Mouse (Mus musculus) left cerebral cortex, adult 2 months (tissue): ENCODE measurements around the gene Nbr1. TPM values are rescaled to one million over a fixed set of nuclear protein-coding genes. Genes with fewer than 3 reads are reported as not detected.
"Not testable (repeated sequence)": the region's sequence is repeated elsewhere in the genome, so short reads cannot be mapped to it uniquely, and the experiment has no call there.

Experiments
- DNase-seq, 2 experiments: peaks; one replicate each; pipeline ENCODE4 v3.0.0; 2021 to 2022; ENCODE audit warnings: low spot score in 2 of 2, mixed read lengths in 1 of 2; ENCODE audit errors: extremely low spot score in 1 of 2
- H3K27ac ChIP-seq: fragments of 200-600 bp; 2 replicates; pipeline ENCODE4 v1.8.1; 2022
- H3K4me3 ChIP-seq: fragments of 200-600 bp; 2 replicates; pipeline ENCODE4 v1.8.1; 2022
- CTCF ChIP-seq: fragments of 200-600 bp; IDR thresholded peaks from 2 replicates; pipeline ENCODE4 v1.8.1; 2022; ENCODE audit warnings: antibody characterized with exemption, mild to moderate bottlenecking, moderate library complexity
- intact Hi-C: fragments of 180-260 bp; cut with DNase I; formaldehyde crosslinking; loops from one replicate; pipeline ENCODE4 v1.15.1; 2025
- total RNA-seq, 2 experiments: library from RNA; stranded (reverse); gene quantifications; 2 replicates each; pipeline ENCODE4 v1.2.3; 2021

The Nbr1 gene
- total RNA-seq, 2 experiments from 2014 or later, result 136 to 137 TPM

- DNase-seq, result no peak
- no peak for TF ChIP-seq CTCF
- intact Hi-C loops, result no loop called here
- H3K27ac ChIP-seq, result no peak overlapping the region
- no peak overlapping the region for H3K4me3 ChIP-seq
These were observed 3.4 kb upstream of the Nbr1 start for GRCm38 (mm10) chr11:101548526-101548925.

- H3K27ac ChIP-seq, result peak overlapping the region; percentile 100
- intact Hi-C loops, result loop anchor here (1.0 to 2.0 kb wide), 3 partner anchors 84 to 126 kb away; partner anchors contain the start of gene Rpl27
- DNase-seq, result peak; percentile 93 to 98
- peak; percentile 32 for TF ChIP-seq CTCF
- peak overlapping the region; percentile 85 for H3K4me3 ChIP-seq
These were observed 739 bp downstream of the Nbr1 start for GRCm38 (mm10) chr11:101552476-101553300.

- Histone ChIP-seq H3K4me3 (peak overlapping the region; percentile 85), H3K27ac (peak overlapping the region; percentile 92)
- intact Hi-C loops, result loop anchor here (2.0 kb wide), 2 partner anchors 85 to 127 kb away; no protein-coding TSS in a partner anchor
- no peak for DNase-seq
- TF ChIP-seq CTCF, result no peak
These were observed 1.5 kb downstream of the Nbr1 start for GRCm38 (mm10) chr11:101553354-101553930.

- intact Hi-C loops, result no loop called here
- TF ChIP-seq CTCF, result no peak
- no peak for DNase-seq
- Histone ChIP-seq H3K27ac (no peak overlapping the region), H3K4me3 (no peak overlapping the region)
These were observed 4.6 kb downstream of the Nbr1 start for GRCm38 (mm10) chr11:101556541-101556940.

- Histone ChIP-seq H3K4me3 (no peak overlapping the region), H3K27ac (no peak overlapping the region)
- no peak for TF ChIP-seq CTCF
- DNase-seq, result no peak
- intact Hi-C loops, result no loop called here
These were observed 5.0 kb downstream of the Nbr1 start for GRCm38 (mm10) chr11:101556954-101557353.

GRCm38 (mm10) chr11:101562391-101562790 is 10.4 kb downstream of the Nbr1 start:
- intact Hi-C loops, result no loop called here
- TF ChIP-seq CTCF, result peak; percentile 84
- no peak overlapping the region for H3K27ac ChIP-seq
- no peak for DNase-seq
- no peak overlapping the region for H3K4me3 ChIP-seq

- intact Hi-C loops, result loop anchor here (5.0 kb wide), 1 partner anchor 189 kb away; no protein-coding TSS in a partner anchor
- no peak overlapping the region for H3K27ac ChIP-seq
- no peak for DNase-seq
- no peak overlapping the region for H3K4me3 ChIP-seq
- no peak for TF ChIP-seq CTCF
These were observed 16.5 kb downstream of the Nbr1 start for GRCm38 (mm10) chr11:101568421-101568820.

GRCm38 (mm10) chr11:101576116-101576515 is 24.2 kb downstream of the Nbr1 start:
- peak; percentile 38 for TF ChIP-seq CTCF
- Histone ChIP-seq H3K4me3 (no peak overlapping the region), H3K27ac (no peak overlapping the region)
- no peak for DNase-seq
- intact Hi-C loops, result no loop called here

- DNase-seq, result no peak
- Histone ChIP-seq H3K4me3 (no peak overlapping the region), H3K27ac (no peak overlapping the region)
- intact Hi-C loops, result no loop called here
- no peak for TF ChIP-seq CTCF
These were observed 29.3 kb downstream of the Nbr1 start for GRCm38 (mm10) chr11:101581081-101581764.

GRCm38 (mm10) chr11:101582054-101583035 is 30.4 kb downstream of the Nbr1 start, which contains the start of gene Tmem106a:
Tmem106a (plus strand) TSS chr11:101582242.
- intact Hi-C loops, result no loop called here
- TF ChIP-seq CTCF, result no peak
- no peak for DNase-seq
- Histone ChIP-seq H3K4me3 (peak within 1 kb of the TSS; percentile 36), H3K27ac (no peak within 1 kb of the TSS)

- Histone ChIP-seq H3K27ac (no peak overlapping the region), H3K4me3 (no peak overlapping the region)
- no peak for DNase-seq
- TF ChIP-seq CTCF, result no peak
- intact Hi-C loops, result no loop called here
These were observed 31.3 kb downstream of the Nbr1 start for GRCm38 (mm10) chr11:101583205-101583604.

GRCm38 (mm10) chr11:101585031-101585430 is 33.1 kb downstream of the Nbr1 start:
- not testable (repeated sequence) for H3K27ac ChIP-seq, DNase-seq, H3K4me3 ChIP-seq
- intact Hi-C loops, result loop anchor here (5.0 kb wide), 1 partner anchor 147 kb away; the partner anchor contains the start of gene Dhx8
